Comparison of ENCODE assay signal across 22 mouse cellular contexts in genomic region chr15:25586828-25587227, GRCm38 (mm10). TPM values are rescaled to one million over a fixed set of nuclear protein-coding genes. Genes with fewer than 3 reads are reported as not detected.
DNase-seq lines count a peak whose midpoint lies in the region; ATAC-seq and TF ChIP-seq lines count a peak whose summit lies in the region.
"Had no signal": no experiment of that assay in that cellular context is flagged by ENCODE, and none has a peak within 500 bp of the region (broad histone marks: within the 10 kb centered on the region; RNA-seq: fewer than 3 reads in every experiment).

No protein-coding gene starts in this region.

- TF ChIP-seq EP300 in stomach, postnatal 0 days (optimal IDR thresholded peaks at IDR 0.05): no peak

- no peaks in the 10 kb centered on the region for H3K9me3 ChIP-seq in kidney, embryonic 15.5 days (replicated peaks)
- H3K9me3 ChIP-seq in kidney, embryonic 16.5 days (ENCODE audit: low read length): no peaks in the 10 kb centered on the region
- no peaks in the 10 kb centered on the region for H3K9me3 ChIP-seq in stomach, embryonic 15.5 days
- H3K9me3 ChIP-seq in stomach, postnatal 0 days (ENCODE audit: control insufficient read depth, low read length): no peaks in the 10 kb centered on the region
- no peaks in the 10 kb centered on the region for H3K9me3 ChIP-seq in limb, embryonic 10.5 days (replicated peaks)
- H3K9me3 ChIP-seq: embryonic facial prominence, embryonic 12.5 days; forebrain, embryonic 13.5 days; liver, embryonic 15.5 days had no signal

- H3K4me3 ChIP-seq in kidney, embryonic 15.5 days (replicated peaks): no peak overlapping the region
- H3K4me3 ChIP-seq in kidney, embryonic 16.5 days (ENCODE audit: low read length): no peak overlapping the region
- H3K4me3 ChIP-seq in stomach, embryonic 15.5 days (replicated peaks): no peak overlapping the region
- no peak overlapping the region for H3K4me3 ChIP-seq in stomach, postnatal 0 days (ENCODE audit: low read depth, low read length)
- no peak overlapping the region for H3K4me3 ChIP-seq in limb, embryonic 10.5 days
- H3K4me3 ChIP-seq: embryonic facial prominence, embryonic 12.5 days; erythroblast, embryonic 14.5 days; forebrain, embryonic 13.5 days; liver, embryonic 15.5 days had no signal

- ATAC-seq in kidney, embryonic 15.5 days (replicated peaks; ENCODE audit: low FRiP score): no peak
- ATAC-seq in kidney, embryonic 16.5 days (ENCODE audit: low FRiP score, low TSS enrichment): no peak
- ATAC-seq in stomach, embryonic 15.5 days (ENCODE audit: insufficient read depth, low FRiP score, low read depth): no peak; the same call in 1 of the 2 replicates
- no peak for ATAC-seq in stomach, postnatal 0 days (ENCODE audit: low FRiP score, low TSS enrichment)
- ATAC-seq: activated CD4-positive, CD25-positive, alpha-beta regulatory T cell, adult 4 months; forebrain, embryonic 13.5 days; midbrain, embryonic 16.5 days had no signal

- H3K36me3 ChIP-seq in kidney, embryonic 15.5 days: no peaks in the 10 kb centered on the region
- H3K36me3 ChIP-seq in kidney, embryonic 16.5 days (ENCODE audit: insufficient read depth, low read length): no peaks in the 10 kb centered on the region
- H3K36me3 ChIP-seq in stomach, embryonic 15.5 days: no peaks in the 10 kb centered on the region
- no peaks in the 10 kb centered on the region for H3K36me3 ChIP-seq in stomach, postnatal 0 days (ENCODE audit: control insufficient read depth, insufficient read depth, low read length)
- H3K36me3 ChIP-seq in limb, embryonic 10.5 days: no peaks in the 10 kb centered on the region
- H3K36me3 ChIP-seq: embryonic facial prominence, embryonic 12.5 days; G1E; liver, embryonic 15.5 days had no signal

- TF ChIP-seq CTCF in stomach, postnatal 0 days (IDR thresholded peaks at IDR 0.05; ENCODE audit: low read depth): no peak

- WGBS in kidney, embryonic 15.5 days: 38% methylated on average over 3 of the region's 3 CpGs
- 48% methylated on average over 3 of the region's 3 CpGs for WGBS in kidney, embryonic 16.5 days
- 25% methylated on average over 3 of the region's 3 CpGs for WGBS in stomach, embryonic 15.5 days
- 34% methylated on average over 3 of the region's 3 CpGs for WGBS in stomach, postnatal 0 days
- WGBS in limb, embryonic 10.5 days: 53% methylated on average over 3 of the region's 3 CpGs

- no peak overlapping the region for H3K9ac ChIP-seq in kidney, embryonic 15.5 days
- H3K9ac ChIP-seq in kidney, embryonic 16.5 days (replicated peaks; ENCODE audit: low read length): no peak overlapping the region
- no peak overlapping the region for H3K9ac ChIP-seq in stomach, embryonic 15.5 days
- H3K9ac ChIP-seq in stomach, postnatal 0 days (ENCODE audit: low read length): no peak overlapping the region
- H3K9ac ChIP-seq: embryonic facial prominence, embryonic 12.5 days; forebrain, embryonic 13.5 days; hindbrain, embryonic 14.5 days; liver, embryonic 15.5 days had no signal

- no peak for DNase-seq in stomach, postnatal 0 days (ENCODE audit: low spot score)
- DNase-seq in limb, embryonic 10.5 days (ENCODE audit: low spot score): no peak
- DNase-seq in right cerebral cortex, adult 2 months (ENCODE audit: low spot score in 2 of 2): no peak
- no peak for DNase-seq in liver
- DNase-seq in urinary bladder, adult 2 months (ENCODE audit: low spot score): no peak
- DNase-seq: gastrocnemius, postnatal 10 days; heart, adult 18-20 months; heart, postnatal 36 days; kidney, adult 11 months; lung, postnatal 4 days; thymus, postnatal 36 days had no signal

- peak overlapping the region; percentile 22; the same call in 1 of the 2 replicates for H3K27ac ChIP-seq in kidney, embryonic 15.5 days
- no peak overlapping the region for H3K27ac ChIP-seq in kidney, embryonic 16.5 days (ENCODE audit: low read length)
- H3K27ac ChIP-seq in stomach, embryonic 15.5 days: peak overlapping the region; percentile 48; the same call in 1 of the 2 replicates
- no peak overlapping the region for H3K27ac ChIP-seq in stomach, postnatal 0 days (replicated peaks)
- H3K27ac ChIP-seq in limb, embryonic 10.5 days: 0 out of 2 replicates have a peak overlapping the region, but pooled peaks have one; percentile 46
- H3K27ac ChIP-seq: forebrain, embryonic 13.5 days; hindbrain, embryonic 14.5 days; liver, embryonic 15.5 days had no signal

- no peak overlapping the region for H3K4me2 ChIP-seq in kidney, embryonic 15.5 days
- no peak overlapping the region for H3K4me2 ChIP-seq in kidney, embryonic 16.5 days (replicated peaks; ENCODE audit: low read depth, low read length)
- no peak overlapping the region for H3K4me2 ChIP-seq in stomach, embryonic 15.5 days
- no peak overlapping the region for H3K4me2 ChIP-seq in stomach, postnatal 0 days (replicated peaks; ENCODE audit: low read depth)
- H3K4me2 ChIP-seq: forebrain, embryonic 13.5 days; hindbrain, embryonic 14.5 days; liver, embryonic 15.5 days had no signal

- no peaks in the 10 kb centered on the region for H3K27me3 ChIP-seq in kidney, embryonic 15.5 days
- no peaks in the 10 kb centered on the region for H3K27me3 ChIP-seq in kidney, embryonic 16.5 days (ENCODE audit: insufficient read depth, low read length)
- H3K27me3 ChIP-seq in stomach, embryonic 15.5 days (replicated peaks): no peaks in the 10 kb centered on the region
- no peaks in the 10 kb centered on the region for H3K27me3 ChIP-seq in stomach, postnatal 0 days (ENCODE audit: control insufficient read depth, insufficient read depth, low read length)
- no peaks in the 10 kb centered on the region for H3K27me3 ChIP-seq in limb, embryonic 10.5 days (ENCODE audit: low read depth, poor library complexity, severe bottlenecking)
- H3K27me3 ChIP-seq: embryonic facial prominence, embryonic 12.5 days; forebrain, embryonic 13.5 days; liver, embryonic 15.5 days had no signal

- peaks cover 37% of the 10 kb centered on the region for H3K4me1 ChIP-seq in kidney, embryonic 15.5 days
- H3K4me1 ChIP-seq in kidney, embryonic 16.5 days (ENCODE audit: insufficient read depth, low read length): peaks cover 35% of the 10 kb centered on the region
- peaks cover 7% of the 10 kb centered on the region for H3K4me1 ChIP-seq in stomach, embryonic 15.5 days
- H3K4me1 ChIP-seq in stomach, postnatal 0 days (replicated peaks; ENCODE audit: control insufficient read depth, insufficient read depth): no peaks in the 10 kb centered on the region
- H3K4me1 ChIP-seq in limb, embryonic 10.5 days: peaks cover 34% of the 10 kb centered on the region
- H3K4me1 ChIP-seq: forebrain, embryonic 13.5 days; liver, embryonic 15.5 days had no signal

RNA-seq across cellular contexts. Expression of gene Myo10, which starts 35.5 kb away (rescaled TPM):
- 39.3 and 40.5 TPM in 2 replicates for polyA plus RNA-seq in kidney, embryonic 15.5 days (2015; fragmentation: Nextera tagmentation; extraction: Ambion mirVana)
- polyA plus RNA-seq in kidney, embryonic 16.5 days (2015; fragmentation: Nextera tagmentation; extraction: Ambion mirVana): 33.2 and 37.7 TPM in 2 replicates
- polyA plus RNA-seq in stomach, embryonic 15.5 days (2015; fragmentation: Nextera tagmentation; extraction: Ambion mirVana): 32.4 and 36.8 TPM in 2 replicates
- 13.1 and 15.8 TPM in 2 replicates for polyA plus RNA-seq in stomach, postnatal 0 days (2015; fragmentation: Nextera tagmentation; extraction: Ambion mirVana)
- 38.5 and 47.2 TPM in 2 replicates for polyA plus RNA-seq in limb, embryonic 10.5 days (2016; fragmentation: Nextera tagmentation; extraction: Ambion mirVana)
- 24.8 and 26.0 TPM in 2 replicates for polyA plus RNA-seq in urinary bladder, adult 2 months (2012; rRNA removed)
- polyA plus RNA-seq: G1E had no signal

Comparison
In these comparisons a context has a peak if more than half of its experiments do, and no peak if none do; other contexts are left out.
1. H3K27ac ChIP-seq: peak in kidney, embryonic 15.5 days (single experiment), stomach, embryonic 15.5 days (single experiment) and limb, embryonic 10.5 days (single experiment); none in kidney, embryonic 16.5 days (single experiment) and stomach, postnatal 0 days (single experiment).